Mouse (Mus musculus) limb, embryonic 11.5 days (tissue): ENCODE results near the gene Vezf1. TPM values are rescaled to one million over a fixed set of nuclear protein-coding genes. Genes with fewer than 3 reads are reported as not detected.

ENCODE experiments used
- ATAC-seq: fragments of 200-750 bp; cut with Nextera tagmentation; 2 replicates; pipeline ENCODE4 v1.8.0; 2017; ENCODE audit warnings: low read depth; ENCODE audit not compliant: insufficient number of reproducible peaks, low FRiP score, low TSS enrichment
- DNase-seq: peaks from one replicate; pipeline ENCODE4 v3.0.0-alpha.2; 2015; ENCODE audit warnings: low spot score
- H3K27ac ChIP-seq: fragments of 300-500 bp; sonication (generic); replicated peaks from 2 replicates; pipeline ENCODE4 v1.5.1; 2014; ENCODE audit warnings: low read depth, mild to moderate bottlenecking, low read length
- H3K27me3 ChIP-seq: fragments of 300-500 bp; sonication (generic); 2 replicates; pipeline ENCODE4 v1.6.1; 2014; ENCODE audit warnings: mild to moderate bottlenecking, low read length, mixed read lengths; ENCODE audit not compliant: control insufficient read depth, insufficient read depth
- H3K36me3 ChIP-seq: fragments of 300-500 bp; sonication (generic); 2 replicates; pipeline ENCODE4 v1.6.1; 2014; ENCODE audit warnings: mild to moderate bottlenecking, low read length, moderate library complexity, mixed read lengths; ENCODE audit not compliant: control insufficient read depth, insufficient read depth
- H3K4me1 ChIP-seq: fragments of 300-500 bp; sonication (generic); 2 replicates; pipeline ENCODE4 v1.6.1; 2014; ENCODE audit warnings: low read length, mixed read lengths; ENCODE audit not compliant: control insufficient read depth, insufficient read depth
- H3K4me2 ChIP-seq: fragments of 300-500 bp; sonication (generic); 2 replicates; pipeline ENCODE4 v1.6.1; 2014; ENCODE audit warnings: low read depth, mild to moderate bottlenecking, moderate library complexity; ENCODE audit not compliant: severe bottlenecking
- H3K4me3 ChIP-seq: fragments of 300-500 bp; sonication (generic); 2 replicates; pipeline ENCODE4 v1.5.1; 2014; ENCODE audit warnings: low read depth, low read length
- H3K9ac ChIP-seq: fragments of 300-500 bp; sonication (generic); 2 replicates; pipeline ENCODE4 v1.6.1; 2014; ENCODE audit warnings: mild to moderate bottlenecking, low read length
- H3K9me3 ChIP-seq: fragments of 300-500 bp; sonication (generic); 2 replicates; pipeline ENCODE4 v1.6.1; 2016; ENCODE audit warnings: low read length; ENCODE audit not compliant: control insufficient read depth
- WGBS: fragments of 180-500 bp; shearing (Covaris S2); extraction: QIAGEN DNeasy Blood & Tissue Kit; methylation state at CpG from one replicate; pipeline ENCODE4 v1.1.7; 2014; 5-methylcytosine and 5-hydroxymethylcytosine counted together
- polyA plus RNA-seq: library from polyadenylated mRNA; unstranded; fragments of >200 nt; fragmentation: Nextera tagmentation; extraction: Ambion mirVana; gene quantifications from 2 replicates; pipeline ENCODE4 v1.2.1, GENCODE M21; 2014

Vezf1 gene
- polyA plus RNA-seq, 1 experiment from 2014 or later: 67.5 TPM

GRCm38 (mm10) chr11:88073343-88073875 lies 5.3 kb downstream of the Vezf1 start:
- H3K36me3 ChIP-seq: peaks cover 15% of the 10 kb centered on the region
- no peaks in the 10 kb centered on the region for H3K27me3 ChIP-seq
- no peak overlapping the region for H3K4me2 ChIP-seq
- peaks cover 12% of the 10 kb centered on the region for H3K4me1 ChIP-seq
- ATAC-seq: no peak
- H3K9me3 ChIP-seq: no peaks in the 10 kb centered on the region
- H3K27ac ChIP-seq: no peak overlapping the region
- no peak overlapping the region for H3K4me3 ChIP-seq
- WGBS: 89% methylated on average over 14 of the region's 14 CpGs
- no peak overlapping the region for H3K9ac ChIP-seq
- DNase-seq: no peak

GRCm38 (mm10) chr11:88075701-88076100 lies 7.6 kb downstream of the Vezf1 start:
- Histone ChIP-seq H3K4me2 (no peak overlapping the region), H3K27me3 (no peaks in the 10 kb centered on the region), H3K9ac (no peak overlapping the region), H3K9me3 (no peaks in the 10 kb centered on the region), H3K27ac (no peak overlapping the region), H3K36me3 (peaks cover 20% of the 10 kb centered on the region), H3K4me1 (peaks cover 6% of the 10 kb centered on the region), H3K4me3 (no peak overlapping the region)
- ATAC-seq: no peak
- DNase-seq: no peak
- 95% methylated on average over 1 of the region's 1 CpGs for WGBS

GRCm38 (mm10) chr11:88076394-88076793 lies 8.3 kb downstream of the Vezf1 start:
- ATAC-seq (no peak), DNase-seq (no peak)
- WGBS: 91% methylated on average over 1 of the region's 1 CpGs
- H3K4me1 ChIP-seq: peaks cover 6% of the 10 kb centered on the region
- no peak overlapping the region for H3K27ac ChIP-seq
- peaks cover 24% of the 10 kb centered on the region for H3K36me3 ChIP-seq
- H3K4me3 ChIP-seq: no peak overlapping the region
- H3K27me3 ChIP-seq: no peaks in the 10 kb centered on the region
- no peak overlapping the region for H3K9ac ChIP-seq
- no peak overlapping the region for H3K4me2 ChIP-seq
- no peaks in the 10 kb centered on the region for H3K9me3 ChIP-seq

- H3K36me3 ChIP-seq: peaks cover 9% of the 10 kb centered on the region
- no peaks in the 10 kb centered on the region for H3K9me3 ChIP-seq
- DNase-seq (no peak), ATAC-seq (no peak)
- H3K27me3 ChIP-seq: no peaks in the 10 kb centered on the region
- H3K4me3 ChIP-seq: no peak overlapping the region
- H3K27ac ChIP-seq: no peak overlapping the region
- peaks cover 4% of the 10 kb centered on the region for H3K4me1 ChIP-seq
- WGBS: 76% methylated on average over 6 of the region's 6 CpGs
- H3K4me2 ChIP-seq: no peak overlapping the region
- H3K9ac ChIP-seq: no peak overlapping the region
These were observed 15.6 kb downstream of the Vezf1 start for GRCm38 (mm10) chr11:88083699-88084098.

- ATAC-seq: peak; percentile 93
- H3K9me3 ChIP-seq: no peaks in the 10 kb centered on the region
- WGBS: 9% methylated on average over 25 of the region's 25 CpGs
These were observed 18.9 kb downstream of the Vezf1 start for GRCm38 (mm10) chr11:88086737-88087627.

GRCm38 (mm10) chr11:88089150-88089549 lies 21.1 kb downstream of the Vezf1 start:
- ATAC-seq (no peak), DNase-seq (no peak)
- peaks cover 4% of the 10 kb centered on the region for H3K4me1 ChIP-seq
- 60% methylated on average over 5 of the region's 5 CpGs for WGBS
- no peak overlapping the region for H3K27ac ChIP-seq
- no peak overlapping the region for H3K4me3 ChIP-seq
- no peaks in the 10 kb centered on the region for H3K36me3 ChIP-seq
- no peaks in the 10 kb centered on the region for H3K9me3 ChIP-seq
- H3K4me2 ChIP-seq: no peak overlapping the region
- H3K9ac ChIP-seq: no peak overlapping the region
- no peaks in the 10 kb centered on the region for H3K27me3 ChIP-seq

More at GRCm38 (mm10) chr11:88086737-88087627, 18.9 kb downstream of the Vezf1 start:
- H3K9ac ChIP-seq: peak overlapping the region; percentile 39; the same call in 1 of the 2 replicates
- peak overlapping the region; percentile 11; the same call in 1 of the 2 replicates for H3K4me3 ChIP-seq
- H3K27ac ChIP-seq: peak overlapping the region; percentile 32; the same call in 1 of the 2 replicates
- no peaks in the 10 kb centered on the region for H3K27me3 ChIP-seq
- no peaks in the 10 kb centered on the region for H3K36me3 ChIP-seq
- H3K4me2 ChIP-seq: peak overlapping the region; percentile 57
- peaks cover 4% of the 10 kb centered on the region for H3K4me1 ChIP-seq
- DNase-seq: peak; percentile 95

GRCm38 (mm10) chr11:88090293-88090692 lies 22.2 kb downstream of the Vezf1 start:
- H3K27me3 ChIP-seq: no peaks in the 10 kb centered on the region
- no peak for DNase-seq

GRCm38 (mm10) chr11:88091949-88092348 lies 23.9 kb downstream of the Vezf1 start:
- Histone ChIP-seq H3K9ac (no peak overlapping the region), H3K27me3 (no peaks in the 10 kb centered on the region), H3K27ac (no peak overlapping the region), H3K9me3 (no peaks in the 10 kb centered on the region), H3K4me1 (no peaks in the 10 kb centered on the region), H3K4me2 (no peak overlapping the region), H3K36me3 (no peaks in the 10 kb centered on the region), H3K4me3 (no peak overlapping the region)
- WGBS: 90% methylated on average over 1 of the region's 1 CpGs
- no peak for DNase-seq
- no peak for ATAC-seq

More at GRCm38 (mm10) chr11:88090293-88090692, 22.2 kb downstream of the Vezf1 start:
- H3K4me1 ChIP-seq: peaks cover 4% of the 10 kb centered on the region
- H3K4me2 ChIP-seq: no peak overlapping the region
- no peak overlapping the region for H3K9ac ChIP-seq
- H3K9me3 ChIP-seq: no peaks in the 10 kb centered on the region
- H3K36me3 ChIP-seq: no peaks in the 10 kb centered on the region
- no peak for ATAC-seq
- 90% methylated on average over 5 of the region's 5 CpGs for WGBS
- no peak overlapping the region for H3K4me3 ChIP-seq
- H3K27ac ChIP-seq: no peak overlapping the region
